Mouse (Mus musculus): Measurements from ENCODE around the gene Rab6a. TPM values are rescaled to one million over a fixed set of nuclear protein-coding genes. Genes with fewer than 3 reads are reported as not detected.

Gene Rab6a
- total and polyA plus RNA-seq, 3 experiments: 18.8 to 97.7 (median 89.2) TPM

DNA sequence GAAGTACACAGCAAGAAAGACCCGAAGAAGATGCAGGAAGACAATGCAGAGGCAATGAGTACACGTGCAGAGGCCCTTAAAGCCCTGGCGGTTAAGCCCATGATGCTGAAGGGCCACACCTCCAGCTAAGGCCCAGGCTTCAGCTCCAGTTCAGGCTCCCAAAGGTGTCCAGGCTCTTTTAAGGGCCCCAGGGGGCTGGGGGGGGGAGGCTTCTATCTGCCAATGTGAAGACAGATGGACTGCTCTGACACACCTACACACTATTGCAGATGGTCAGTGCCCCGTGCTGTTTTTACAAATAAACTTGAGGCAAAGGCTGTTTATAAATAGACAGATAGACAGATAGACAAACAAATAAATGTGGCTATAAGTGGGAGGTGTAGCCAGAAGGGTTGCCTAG, 35.1 kb upstream of the Rab6a start:
- DNase-seq (ENCODE audit: low spot score) (no peak), ATAC-seq (ENCODE audit: extremely low read depth, insufficient number of reproducible peaks, low FRiP score, poor library complexity, severe bottlenecking) (no peak)
- Histone ChIP-seq H3K4me1 (ENCODE audit: insufficient read depth, low read depth, low read length) (peaks cover 34% of the 10 kb centered on the region), H3K27me3 (ENCODE audit: insufficient read depth, low read length) (no peaks in the 10 kb centered on the region), H3K4me3 (ENCODE audit: low read depth, low read length) (no peak overlapping the region), H3K36me3 (replicated peaks) (peaks cover 45% of the 10 kb centered on the region), H3K9me3 (replicated peaks) (no peaks in the 10 kb centered on the region; the same call in 1 of the 2 replicates)
- TF ChIP-seq CTCF (IDR thresholded peaks at IDR 0.05; ENCODE audit: low read depth, low read length) (no peak), TAL1 (conservative IDR thresholded peaks at IDR 0.05; ENCODE audit: low read depth, low read length) (no peak), GATA1 (IDR thresholded peaks at IDR 0.05; ENCODE audit: borderline replicate concordance, low read length) (no peak), GATA2 (IDR thresholded peaks at IDR 0.05; ENCODE audit: borderline replicate concordance, low read depth, low read length) (no peak), POLR2AphosphoS5 (IDR thresholded peaks at IDR 0.05; ENCODE audit: insufficient replicate concordance, low read depth, low read length) (no peak)

DNA sequence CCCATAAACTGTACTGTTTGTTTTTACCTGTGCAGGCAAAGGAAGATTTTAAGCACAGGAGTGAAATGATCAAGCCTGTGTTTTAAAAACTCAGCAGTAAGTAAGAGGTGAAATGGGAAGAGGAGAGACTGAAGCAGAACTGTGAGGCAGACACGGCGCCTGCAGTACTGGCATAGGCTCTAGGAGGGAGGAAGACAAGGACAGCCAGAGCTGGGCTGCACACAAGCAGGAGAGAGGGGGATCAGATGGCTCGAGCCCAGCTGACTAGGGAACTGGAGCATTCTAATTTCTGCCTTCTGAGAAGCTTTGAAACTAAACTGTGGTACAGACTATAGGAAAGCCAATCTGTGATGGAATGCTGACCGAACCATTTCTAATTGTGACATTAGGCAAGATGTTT, 34.5 kb upstream of the Rab6a start:
- ATAC-seq (ENCODE audit: extremely low read depth, insufficient number of reproducible peaks, low FRiP score, poor library complexity, severe bottlenecking): no peak
- TF ChIP-seq GATA2 (IDR thresholded peaks at IDR 0.05; ENCODE audit: borderline replicate concordance, low read depth, low read length): no peak
- no peak for TF ChIP-seq TAL1 (conservative IDR thresholded peaks at IDR 0.05; ENCODE audit: low read depth, low read length)
- no peak for TF ChIP-seq POLR2AphosphoS5 (IDR thresholded peaks at IDR 0.05; ENCODE audit: insufficient replicate concordance, low read depth, low read length)
- TF ChIP-seq CTCF (IDR thresholded peaks at IDR 0.05; ENCODE audit: low read depth, low read length): no peak
- Histone ChIP-seq H3K27me3 (ENCODE audit: insufficient read depth, low read length) (no peaks in the 10 kb centered on the region), H3K36me3 (replicated peaks) (peaks cover 43% of the 10 kb centered on the region), H3K4me3 (ENCODE audit: low read depth, low read length) (no peak overlapping the region), H3K9me3 (replicated peaks) (no peaks in the 10 kb centered on the region), H3K4me1 (ENCODE audit: insufficient read depth, low read depth, low read length) (peaks cover 34% of the 10 kb centered on the region)
- no peak for DNase-seq (ENCODE audit: low spot score)

DNA sequence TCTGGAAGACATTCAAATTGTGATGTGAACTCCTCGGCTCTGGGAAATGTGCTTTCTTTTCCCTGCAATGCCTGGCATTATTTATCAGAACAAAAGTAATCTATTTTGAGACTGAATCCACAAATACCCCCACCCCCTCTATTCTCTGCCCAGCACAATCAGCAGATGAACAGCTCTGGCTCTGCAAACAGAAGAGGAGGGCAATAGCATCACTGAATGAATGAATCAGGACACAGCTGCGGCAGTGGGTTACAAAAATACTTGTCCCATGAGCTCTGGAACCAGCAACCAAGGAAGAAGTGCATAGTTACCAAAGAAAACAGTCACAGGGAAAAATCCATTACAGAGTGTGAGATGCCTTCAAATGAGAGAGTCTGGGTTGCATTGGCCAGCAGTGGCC, 28.4 kb upstream of the Rab6a start:
- TF ChIP-seq GATA1 (IDR thresholded peaks at IDR 0.05; ENCODE audit: borderline replicate concordance, low read length) (no peak), TAL1 (conservative IDR thresholded peaks at IDR 0.05; ENCODE audit: low read depth, low read length) (no peak), CTCF (IDR thresholded peaks at IDR 0.05; ENCODE audit: low read depth, low read length) (no peak), GATA2 (IDR thresholded peaks at IDR 0.05; ENCODE audit: borderline replicate concordance, low read depth, low read length) (no peak), POLR2AphosphoS5 (IDR thresholded peaks at IDR 0.05; ENCODE audit: insufficient replicate concordance, low read depth, low read length) (no peak)
- no peak overlapping the region for H3K4me3 ChIP-seq (ENCODE audit: low read depth, low read length)
- H3K27me3 ChIP-seq (ENCODE audit: insufficient read depth, low read length): no peaks in the 10 kb centered on the region
- no peak for ATAC-seq (ENCODE audit: extremely low read depth, insufficient number of reproducible peaks, low FRiP score, poor library complexity, severe bottlenecking)
- H3K36me3 ChIP-seq (replicated peaks): peaks cover 22% of the 10 kb centered on the region
- DNase-seq (ENCODE audit: low spot score): no peak
- H3K4me1 ChIP-seq (ENCODE audit: insufficient read depth, low read depth, low read length): peaks cover 9% of the 10 kb centered on the region
- no peaks in the 10 kb centered on the region for H3K9me3 ChIP-seq (replicated peaks)

DNA sequence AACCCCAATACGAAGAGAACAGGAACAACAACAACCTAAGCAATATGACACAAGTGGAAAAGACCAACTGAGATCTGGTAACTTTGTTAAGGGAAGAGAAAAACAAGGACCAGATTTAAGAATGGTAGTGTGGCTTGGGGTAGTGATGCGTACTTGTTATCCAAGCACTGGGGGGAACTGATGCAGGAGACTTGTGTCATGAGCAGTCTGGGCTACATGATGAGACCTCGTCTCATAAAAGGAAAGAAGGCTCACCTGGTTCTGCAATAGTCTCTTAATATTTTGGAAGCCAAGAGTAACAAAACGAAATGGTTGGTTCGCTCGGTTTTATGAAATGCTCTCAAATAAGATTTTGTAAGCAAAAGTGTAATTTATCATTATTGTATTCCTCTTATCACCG, 25.0 kb upstream of the Rab6a start:
- no peaks in the 10 kb centered on the region for H3K9me3 ChIP-seq (replicated peaks)
- H3K36me3 ChIP-seq (replicated peaks): peaks cover 13% of the 10 kb centered on the region
- peak overlapping the region; percentile 73 for H3K4me3 ChIP-seq (ENCODE audit: low read depth, low read length)
- ATAC-seq (ENCODE audit: extremely low read depth, insufficient number of reproducible peaks, low FRiP score, poor library complexity, severe bottlenecking) (no peak), DNase-seq (ENCODE audit: low spot score) (no peak)
- H3K27me3 ChIP-seq (ENCODE audit: insufficient read depth, low read length): no peaks in the 10 kb centered on the region
- peaks cover 9% of the 10 kb centered on the region for H3K4me1 ChIP-seq (ENCODE audit: insufficient read depth, low read depth, low read length)
- TF ChIP-seq GATA1 (IDR thresholded peaks at IDR 0.05; ENCODE audit: borderline replicate concordance, low read length): no peak

DNA sequence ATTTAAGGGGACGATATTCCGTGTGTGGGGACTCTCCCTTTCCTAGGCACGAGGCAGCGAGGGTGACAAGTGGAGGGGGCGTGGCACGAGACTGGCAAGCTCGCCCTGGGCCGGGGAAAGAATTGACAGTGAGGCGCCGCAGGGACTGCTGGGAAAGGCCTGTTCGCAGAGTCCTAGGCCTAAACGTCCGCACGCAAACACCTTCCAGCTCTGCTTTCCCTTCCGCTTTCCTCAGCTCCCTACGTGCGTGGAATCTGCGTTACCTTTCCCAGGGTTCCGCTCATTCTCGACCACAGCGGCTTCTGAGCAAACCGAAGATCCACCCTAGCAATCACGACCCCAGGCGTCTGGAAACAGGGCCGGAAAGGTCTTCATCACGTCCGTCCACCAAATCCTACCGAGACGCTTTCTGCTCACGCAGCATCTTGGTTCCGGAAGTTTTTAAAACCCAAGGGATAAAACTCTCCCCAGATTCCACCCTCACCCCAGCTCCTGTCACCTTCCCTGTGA, 24.4 kb upstream of the Rab6a start:
- no peak for TF ChIP-seq GATA2 (IDR thresholded peaks at IDR 0.05; ENCODE audit: borderline replicate concordance, low read depth, low read length)
- TF ChIP-seq GATA1 (IDR thresholded peaks at IDR 0.05; ENCODE audit: borderline replicate concordance, low read length): no peak
- TF ChIP-seq TAL1 (conservative IDR thresholded peaks at IDR 0.05; ENCODE audit: low read depth, low read length): no peak
- TF ChIP-seq POLR2AphosphoS5 (IDR thresholded peaks at IDR 0.05; ENCODE audit: insufficient replicate concordance, low read depth, low read length): no peak
- no peak for TF ChIP-seq CTCF (IDR thresholded peaks at IDR 0.05; ENCODE audit: low read depth, low read length)
- Histone ChIP-seq H3K4me1 (ENCODE audit: insufficient read depth, low read depth, low read length) (peaks cover 9% of the 10 kb centered on the region), H3K27me3 (ENCODE audit: insufficient read depth, low read length) (no peaks in the 10 kb centered on the region), H3K36me3 (replicated peaks) (peaks cover 11% of the 10 kb centered on the region), H3K9me3 (replicated peaks) (no peaks in the 10 kb centered on the region), H3K4me3 (ENCODE audit: low read depth, low read length) (peak overlapping the region; percentile 73)
- peak; percentile 53 for DNase-seq (ENCODE audit: low spot score)
- peak; percentile 75 for ATAC-seq (ENCODE audit: extremely low read depth, insufficient number of reproducible peaks, low FRiP score, poor library complexity, severe bottlenecking)

- Histone ChIP-seq H3K9me3 (replicated peaks) (no peaks in the 10 kb centered on the region), H3K4me1 (ENCODE audit: insufficient read depth, low read depth, low read length) (peaks cover 14% of the 10 kb centered on the region), H3K4me3 (ENCODE audit: low read depth, low read length) (no peak overlapping the region), H3K27me3 (ENCODE audit: insufficient read depth, low read length) (no peaks in the 10 kb centered on the region), H3K36me3 (replicated peaks) (no peaks in the 10 kb centered on the region)
- no peak for DNase-seq (ENCODE audit: low spot score)
- TF ChIP-seq GATA2 (IDR thresholded peaks at IDR 0.05; ENCODE audit: borderline replicate concordance, low read depth, low read length) (no peak), CTCF (IDR thresholded peaks at IDR 0.05; ENCODE audit: low read depth, low read length) (no peak), GATA1 (IDR thresholded peaks at IDR 0.05; ENCODE audit: borderline replicate concordance, low read length) (no peak), TAL1 (conservative IDR thresholded peaks at IDR 0.05; ENCODE audit: low read depth, low read length) (no peak), POLR2AphosphoS5 (IDR thresholded peaks at IDR 0.05; ENCODE audit: insufficient replicate concordance, low read depth, low read length) (no peak)
- ATAC-seq (ENCODE audit: extremely low read depth, insufficient number of reproducible peaks, low FRiP score, poor library complexity, severe bottlenecking): no peak
Measured at GRCm38 (mm10) chr7:100589816-100590215, 17.4 kb upstream of the Rab6a start.

DNA sequence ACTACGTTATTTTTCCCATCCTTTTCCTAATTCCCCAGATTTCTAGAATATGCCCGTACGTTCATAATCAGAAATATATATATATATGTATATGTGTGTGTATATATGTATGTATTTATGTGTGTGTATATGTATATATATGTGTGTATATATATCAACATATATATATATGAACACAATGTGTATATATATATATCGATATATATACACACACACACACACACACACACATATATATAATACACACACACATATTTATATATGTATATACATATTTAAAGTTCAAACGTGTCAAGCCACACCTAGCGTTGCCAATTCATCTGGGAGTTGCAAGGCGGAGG, 16.7 kb upstream of the Rab6a start:
- peaks cover 14% of the 10 kb centered on the region for H3K4me1 ChIP-seq (ENCODE audit: insufficient read depth, low read depth, low read length)
- DNase-seq (ENCODE audit: low spot score): no peak
- no peaks in the 10 kb centered on the region for H3K36me3 ChIP-seq (replicated peaks)
- H3K27me3 ChIP-seq (ENCODE audit: insufficient read depth, low read length): no peaks in the 10 kb centered on the region
- TF ChIP-seq GATA1 (IDR thresholded peaks at IDR 0.05; ENCODE audit: borderline replicate concordance, low read length) (no peak), CTCF (IDR thresholded peaks at IDR 0.05; ENCODE audit: low read depth, low read length) (no peak), GATA2 (IDR thresholded peaks at IDR 0.05; ENCODE audit: borderline replicate concordance, low read depth, low read length) (no peak), POLR2AphosphoS5 (IDR thresholded peaks at IDR 0.05; ENCODE audit: insufficient replicate concordance, low read depth, low read length) (no peak), TAL1 (conservative IDR thresholded peaks at IDR 0.05; ENCODE audit: low read depth, low read length) (no peak)
- peak overlapping the region; percentile 75 for H3K4me3 ChIP-seq (ENCODE audit: low read depth, low read length)
- H3K9me3 ChIP-seq (replicated peaks): no peaks in the 10 kb centered on the region
- no peak for ATAC-seq (ENCODE audit: extremely low read depth, insufficient number of reproducible peaks, low FRiP score, poor library complexity, severe bottlenecking)

Data from G1E (cell line).